Mouse (Mus musculus) kidney, postnatal 0 days (tissue): Measurements from ENCODE around the gene Pin1. TPM values are rescaled to one million over a fixed set of nuclear protein-coding genes. Genes with fewer than 3 reads are reported as not detected.

Experiments
- ATAC-seq: fragments of 200-750 bp; cut with Nextera tagmentation; replicated peaks from 2 replicates; pipeline ENCODE4 v1.8.0; 2017; ENCODE audit warnings: low read depth, moderate number of reproducible peaks, moderate TSS enrichment, moderate library complexity; ENCODE audit not compliant: low FRiP score
- DNase-seq: peaks from one replicate; pipeline ENCODE4 v3.0.0-alpha.2; 2016; ENCODE audit warnings: low spot score
- H3K27ac ChIP-seq: fragments of 300-500 bp; sonication (generic); 2 replicates; pipeline ENCODE4 v1.5.1; 2014; ENCODE audit warnings: mild to moderate bottlenecking
- H3K27me3 ChIP-seq: fragments of 300-500 bp; sonication (generic); 2 replicates; pipeline ENCODE4 v1.6.1; 2014; ENCODE audit warnings: low read length, mixed read lengths; ENCODE audit not compliant: insufficient read depth
- H3K36me3 ChIP-seq: fragments of 300-500 bp; sonication (generic); 2 replicates; pipeline ENCODE4 v1.6.1; 2014; ENCODE audit warnings: low read length, mixed read lengths; ENCODE audit not compliant: insufficient read depth
- H3K4me1 ChIP-seq: fragments of 300-500 bp; sonication (generic); replicated peaks from 2 replicates; pipeline ENCODE4 v1.6.1; 2014; ENCODE audit warnings: antibody characterized with exemption, low read length, mixed read lengths; ENCODE audit not compliant: insufficient read depth
- H3K4me2 ChIP-seq: fragments of 300-500 bp; sonication (generic); 2 replicates; pipeline ENCODE4 v1.6.1; 2014; ENCODE audit warnings: mild to moderate bottlenecking, low read length, moderate library complexity, mixed read lengths
- H3K4me3 ChIP-seq: fragments of 300-500 bp; sonication (generic); replicated peaks from 2 replicates; pipeline ENCODE4 v1.5.1; 2014; ENCODE audit warnings: low read depth, low read length
- H3K9ac ChIP-seq: fragments of 300-500 bp; sonication (generic); 2 replicates; pipeline ENCODE4 v1.6.1; 2014; ENCODE audit warnings: low read depth, low read length
- H3K9me3 ChIP-seq: fragments of 300-500 bp; sonication (generic); replicated peaks from 2 replicates; pipeline ENCODE4 v1.6.1; 2016; ENCODE audit warnings: low read length, inconsistent platforms, mixed read lengths
- CTCF ChIP-seq: IDR thresholded peaks from 2 replicates; pipeline ENCODE4 v1.5.1; 2016; ENCODE audit warnings: antibody characterized with exemption, low read depth, mild to moderate bottlenecking, moderate library complexity
- WGBS: fragments of 180-500 bp; shearing (Covaris S2); extraction: QIAGEN DNeasy Blood & Tissue Kit; methylation state at CpG from one replicate; pipeline ENCODE4 v1.1.7; 2014; 5-methylcytosine and 5-hydroxymethylcytosine counted together
- polyA plus RNA-seq: library from polyadenylated mRNA; unstranded; fragments of >200 nt; fragmentation: Nextera tagmentation; extraction: Ambion mirVana; gene quantifications from 2 replicates; pipeline ENCODE4 v1.2.1, GENCODE M21; 2015

The Pin1 gene
- polyA plus RNA-seq, 1 experiment from 2014 or later = 44.1 TPM

DNA sequence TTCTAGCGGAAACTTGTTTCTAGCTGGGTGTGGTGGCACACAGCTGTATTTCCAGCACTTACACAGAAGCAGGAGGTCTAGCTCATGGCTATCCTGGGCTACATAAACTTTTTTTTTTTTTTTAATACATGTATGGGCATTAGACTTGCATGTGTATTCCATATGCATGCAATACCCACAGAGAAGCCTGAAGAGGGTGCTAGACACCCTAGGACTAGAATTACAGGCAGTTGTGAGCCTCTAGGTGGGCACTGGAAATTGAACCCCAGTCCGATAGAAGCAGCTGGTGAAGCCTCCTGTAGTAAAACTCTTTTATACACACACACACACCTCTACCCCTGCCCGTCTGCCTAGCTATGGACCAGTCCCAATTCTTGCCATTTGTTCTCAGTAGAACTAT, 2.0 kb downstream of the Pin1 start:
- no peak for TF ChIP-seq CTCF
- Histone ChIP-seq H3K9ac (no peak overlapping the region), H3K27ac (no peak overlapping the region), H3K4me1 (peaks cover 5% of the 10 kb centered on the region; the same call in 1 of the 2 replicates), H3K9me3 (no peaks in the 10 kb centered on the region), H3K27me3 (no peaks in the 10 kb centered on the region), H3K4me3 (no peak overlapping the region), H3K36me3 (peaks cover 21% of the 10 kb centered on the region), H3K4me2 (no peak overlapping the region)
- ATAC-seq = no peak
- DNase-seq = no peak
- 96% methylated on average over 3 of the region's 3 CpGs for WGBS

DNA sequence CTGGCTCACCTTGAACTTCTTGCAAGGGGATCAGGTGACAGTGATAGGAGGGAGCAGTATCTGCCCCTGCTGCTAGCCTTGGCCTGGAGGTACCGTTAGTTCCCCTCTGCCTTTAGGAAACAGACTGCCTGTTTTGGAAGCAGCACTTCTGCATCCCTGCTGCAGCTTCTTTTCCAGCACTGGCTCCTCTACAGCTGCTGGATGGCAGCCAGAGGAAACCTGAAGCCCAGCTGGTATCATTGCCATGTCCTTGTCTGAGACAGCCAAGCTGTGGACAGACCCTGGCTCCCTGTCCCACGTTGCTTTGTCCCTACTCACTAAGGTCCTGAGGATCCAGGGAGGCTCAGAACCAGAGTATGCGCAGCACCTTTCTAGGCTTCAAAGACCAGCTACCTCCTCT, 5.7 kb downstream of the Pin1 start:
- H3K27me3 ChIP-seq = no peaks in the 10 kb centered on the region
- no peak overlapping the region for H3K27ac ChIP-seq
- H3K9ac ChIP-seq = no peak overlapping the region
- WGBS = 81% methylated on average over 3 of the region's 3 CpGs
- ATAC-seq (no peak), DNase-seq (no peak)
- no peak overlapping the region for H3K4me3 ChIP-seq
- peaks cover 28% of the 10 kb centered on the region for H3K36me3 ChIP-seq
- H3K9me3 ChIP-seq = no peaks in the 10 kb centered on the region
- H3K4me2 ChIP-seq = no peak overlapping the region
- H3K4me1 ChIP-seq = peaks cover 5% of the 10 kb centered on the region; the same call in 1 of the 2 replicates
- no peak for TF ChIP-seq CTCF

GRCm38 (mm10) chr9:20662325-20662724, 10.4 kb downstream of the Pin1 start:
- Histone ChIP-seq H3K9ac (no peak overlapping the region), H3K4me2 (no peak overlapping the region), H3K27me3 (no peaks in the 10 kb centered on the region), H3K4me1 (0 out of 2 replicates have a peak, but pooled peaks cover 4% of the 10 kb centered on the region), H3K27ac (no peak overlapping the region), H3K36me3 (peaks cover 27% of the 10 kb centered on the region), H3K9me3 (no peaks in the 10 kb centered on the region), H3K4me3 (no peak overlapping the region)
- WGBS = 50% methylated on average over 3 of the region's 3 CpGs
- DNase-seq = peak; percentile 75
- peak; percentile 46; the same call in 1 of the 2 replicates for ATAC-seq
- TF ChIP-seq CTCF = peak; percentile 94

DNA sequence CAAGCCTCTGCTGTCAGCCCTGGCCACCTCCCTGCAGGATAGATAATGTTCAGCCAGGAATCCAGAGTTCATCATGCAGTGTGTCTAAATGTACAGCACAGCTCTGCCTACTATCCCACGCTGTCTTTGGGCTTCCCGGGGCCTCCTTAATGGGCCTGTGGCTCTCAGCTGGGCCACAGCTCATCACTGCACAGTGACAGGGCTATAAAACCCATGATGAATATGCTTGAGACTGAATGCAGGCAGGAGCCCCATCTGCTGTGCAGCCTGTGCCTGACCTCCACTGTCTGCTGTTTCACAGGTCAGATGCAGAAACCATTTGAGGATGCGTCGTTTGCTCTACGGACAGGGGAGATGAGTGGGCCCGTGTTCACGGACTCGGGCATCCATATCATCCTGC, 11.0 kb downstream of the Pin1 start:
- no peak for TF ChIP-seq CTCF
- Histone ChIP-seq H3K27ac (no peak overlapping the region), H3K4me2 (no peak overlapping the region), H3K36me3 (peaks cover 21% of the 10 kb centered on the region), H3K27me3 (no peaks in the 10 kb centered on the region), H3K9me3 (no peaks in the 10 kb centered on the region), H3K9ac (no peak overlapping the region), H3K4me1 (0 out of 2 replicates have a peak, but pooled peaks cover 4% of the 10 kb centered on the region), H3K4me3 (no peak overlapping the region)
- 44% methylated on average over 8 of the region's 8 CpGs for WGBS
- ATAC-seq = no peak; the same call in 1 of the 2 replicates
- no peak for DNase-seq

DNA sequence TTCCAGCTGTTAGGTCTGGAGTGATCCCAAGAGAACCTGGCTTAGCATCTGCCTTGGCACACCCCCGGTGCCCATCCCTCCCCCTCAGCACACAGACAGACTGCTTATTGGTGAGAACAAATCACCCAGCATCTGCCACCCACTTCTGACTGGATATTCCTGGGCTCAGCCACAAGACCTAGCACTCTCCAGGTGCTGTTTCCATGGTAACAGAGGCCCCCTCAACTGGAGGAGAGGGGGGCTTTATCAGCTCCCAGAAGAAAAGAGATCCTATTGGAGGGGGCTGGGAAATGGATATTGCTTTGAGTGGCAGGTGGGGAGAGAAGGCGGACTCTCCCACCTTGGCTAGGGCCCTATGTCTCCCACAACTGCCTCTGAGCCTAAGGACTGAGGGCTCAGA, 12.1 kb downstream of the Pin1 start:
- H3K27ac ChIP-seq = no peak overlapping the region
- no peak for TF ChIP-seq CTCF
- 0 out of 2 replicates have a peak, but pooled peaks cover 4% of the 10 kb centered on the region for H3K4me1 ChIP-seq
- H3K27me3 ChIP-seq = no peaks in the 10 kb centered on the region
- no peaks in the 10 kb centered on the region for H3K9me3 ChIP-seq
- H3K4me3 ChIP-seq = no peak overlapping the region
- WGBS = 70% methylated on average over 2 of the region's 2 CpGs
- H3K9ac ChIP-seq = no peak overlapping the region
- H3K36me3 ChIP-seq = peaks cover 21% of the 10 kb centered on the region
- H3K4me2 ChIP-seq = no peak overlapping the region
- ATAC-seq = no peak
- no peak for DNase-seq

GRCm38 (mm10) chr9:20664366-20664765, 12.5 kb downstream of the Pin1 start:
- Histone ChIP-seq H3K27ac (no peak overlapping the region), H3K4me3 (no peak overlapping the region), H3K36me3 (peaks cover 20% of the 10 kb centered on the region), H3K9ac (no peak overlapping the region), H3K4me1 (0 out of 2 replicates have a peak, but pooled peaks cover 4% of the 10 kb centered on the region), H3K9me3 (no peaks in the 10 kb centered on the region), H3K27me3 (no peaks in the 10 kb centered on the region), H3K4me2 (no peak overlapping the region)
- 35% methylated on average over 2 of the region's 2 CpGs for WGBS
- DNase-seq (no peak), ATAC-seq (no peak)
- no peak for TF ChIP-seq CTCF

GRCm38 (mm10) chr9:20664982-20665637, 13.2 kb downstream of the Pin1 start:
- Histone ChIP-seq H3K27ac (no peak overlapping the region), H3K27me3 (no peaks in the 10 kb centered on the region), H3K9ac (no peak overlapping the region), H3K4me1 (0 out of 2 replicates have a peak, but pooled peaks cover 4% of the 10 kb centered on the region), H3K9me3 (no peaks in the 10 kb centered on the region), H3K4me3 (no peak overlapping the region), H3K4me2 (no peak overlapping the region), H3K36me3 (peaks cover 18% of the 10 kb centered on the region)
- no peak for TF ChIP-seq CTCF
- DNase-seq (no peak), ATAC-seq (no peak)
- 72% methylated on average over 5 of the region's 5 CpGs for WGBS
